Mouse (Mus musculus) embryonic facial prominence, embryonic 10.5 days (tissue): ENCODE data around the gene Arsk. TPM values are rescaled to one million over a fixed set of nuclear protein-coding genes. Genes with fewer than 3 reads are reported as not detected.

Source experiments
- DNase-seq: peaks from one replicate; pipeline ENCODE4 v3.0.0-alpha.2; 2017; ENCODE audit warnings: low spot score
- H3K27ac ChIP-seq: fragments of 300-500 bp; sonication (generic); replicated peaks from 2 replicates; pipeline ENCODE4 v1.5.1; 2016; ENCODE audit warnings: mild to moderate bottlenecking
- H3K27me3 ChIP-seq: fragments of 300-500 bp; sonication (generic); replicated peaks from 2 replicates; pipeline ENCODE4 v1.6.1; 2016; ENCODE audit warnings: low read depth, mild to moderate bottlenecking; ENCODE audit not compliant: poor library complexity, severe bottlenecking
- H3K36me3 ChIP-seq: fragments of 300-500 bp; sonication (generic); replicated peaks from 2 replicates; pipeline ENCODE4 v1.6.1; 2016; ENCODE audit warnings: mild to moderate bottlenecking, moderate library complexity
- H3K4me1 ChIP-seq: fragments of 300-500 bp; sonication (generic); 2 replicates; pipeline ENCODE4 v1.6.1; 2016
- H3K4me3 ChIP-seq: fragments of 300-500 bp; sonication (generic); 2 replicates; pipeline ENCODE4 v1.5.1; 2016; ENCODE audit warnings: mild to moderate bottlenecking, moderate library complexity
- H3K9me3 ChIP-seq: fragments of 300-500 bp; sonication (generic); 2 replicates; pipeline ENCODE4 v1.6.1; 2016; ENCODE audit warnings: mild to moderate bottlenecking
- WGBS: fragments of 180-500 bp; shearing (Covaris S2); methylation state at CpG from one replicate; pipeline ENCODE4 v1.1.7; 2016; 5-methylcytosine and 5-hydroxymethylcytosine counted together
- polyA plus RNA-seq: library from polyadenylated mRNA; unstranded; fragments of >200 nt; fragmentation: Nextera tagmentation; extraction: Ambion mirVana; gene quantifications from 2 replicates; pipeline ENCODE4 v1.2.1, GENCODE M21; 2016

The Arsk gene
- polyA plus RNA-seq, 1 experiment from 2014 or later: 5.3 TPM

- Histone ChIP-seq H3K9me3 (no peaks in the 10 kb centered on the region), H3K4me1 (peaks cover 10% of the 10 kb centered on the region), H3K27me3 (no peaks in the 10 kb centered on the region), H3K27ac (peak within 1 kb of the TSS; percentile 94), H3K36me3 (no peaks in the 10 kb centered on the region; the same call in 1 of the 2 replicates), H3K4me3 (peak within 1 kb of the TSS; percentile 70)
- peak; percentile 99 for DNase-seq
- 1% methylated on average over 50 of the region's 50 CpGs for WGBS
Observed at GRCm38 (mm10) chr13:76017974-76018843, 80.3 kb downstream of the Arsk start, which contains the start of gene Rfesd. TSS of gene Rfesd (minus strand) at chr13:76018719.

- peak overlapping the region; percentile 94 for H3K27ac ChIP-seq
Observed at GRCm38 (mm10) chr13:76017465-76017864, 81.0 kb downstream of the Arsk start.

GRCm38 (mm10) chr13:76014511-76014910 is 83.9 kb downstream of the Arsk start:
- no peak for DNase-seq

More at GRCm38 (mm10) chr13:76017465-76017864, 81.0 kb downstream of the Arsk start:
- no peak for DNase-seq
- H3K4me3 ChIP-seq: peak overlapping the region; percentile 70
- 84% methylated on average over 4 of the region's 4 CpGs for WGBS
- peaks cover 10% of the 10 kb centered on the region for H3K4me1 ChIP-seq
- H3K27me3 ChIP-seq: no peaks in the 10 kb centered on the region
- H3K36me3 ChIP-seq: no peaks in the 10 kb centered on the region; the same call in 1 of the 2 replicates
- H3K9me3 ChIP-seq: no peaks in the 10 kb centered on the region

More at GRCm38 (mm10) chr13:76014511-76014910, 83.9 kb downstream of the Arsk start:
- Histone ChIP-seq H3K4me3 (no peak overlapping the region), H3K9me3 (no peaks in the 10 kb centered on the region), H3K4me1 (peaks cover 10% of the 10 kb centered on the region), H3K36me3 (no peaks in the 10 kb centered on the region; the same call in 1 of the 2 replicates), H3K27me3 (no peaks in the 10 kb centered on the region), H3K27ac (no peak overlapping the region)
- WGBS: 82% methylated on average over 2 of the region's 2 CpGs

Other genes with a start within 250 kb of the Arsk start
- 52.1 and 52.7 TPM in 2 replicates for gene Rhobtb3, start 154.7 kb downstream of the Arsk start, polyA plus RNA-seq
- 0.56 and 0.62 TPM in 2 replicates for gene Spata9, start 131.5 kb downstream of the Arsk start, polyA plus RNA-seq
- gene Rfesd, start 79.9 kb downstream of the Arsk start, polyA plus RNA-seq: 24.1 and 26.2 TPM in 2 replicates
- 0.40 and 0.49 TPM in 2 replicates for gene Gpr150, start 41.7 kb downstream of the Arsk start, polyA plus RNA-seq
- 16.0 and 17.0 TPM in 2 replicates for gene Ttc37, start 74 bp upstream of the Arsk start, polyA plus RNA-seq
- gene Fam81b, start 206.4 kb upstream of the Arsk start, polyA plus RNA-seq: not detected in 2 replicates